Mouse (Mus musculus) subcutaneous adipose tissue, adult 2 months (tissue): ENCODE measurements around the gene Vsnl1. TPM values are rescaled to one million over a fixed set of nuclear protein-coding genes. Genes with fewer than 3 reads are reported as not detected.

ENCODE experiments used
- polyA plus RNA-seq: library from polyadenylated mRNA; depleted of rRNA; stranded (reverse); fragments of >200 nt; gene quantifications from 2 replicates; pipeline ENCODE4 v1.2.3, GENCODE M21; 2012; ENCODE audit warnings: low replicate concordance; rRNA removed

Vsnl1 gene
- 0.06 and 0.09 TPM in 2 replicates for polyA plus RNA-seq

GRCm38 (mm10) chr12:11436497-11437265 is at the start of gene Vsnl1:
TSS of gene Vsnl1 (minus strand) at chr12:11436613.

GRCm38 (mm10) chr12:11455549-11456194 is 19.3 kb upstream of the Vsnl1 start, which contains the start of gene Rad51ap2:
TSS of gene Rad51ap2 (plus strand) at chr12:11456079.

Other genes starting within 250 kb of the Vsnl1 start
- gene Msgn1, start 227.6 kb downstream of the Vsnl1 start, polyA plus RNA-seq: not detected in 2 replicates
- gene Gen1, start 170.8 kb downstream of the Vsnl1 start, polyA plus RNA-seq: 0.09 and 0.75 TPM in 2 replicates
- gene Smc6, start 170.7 kb downstream of the Vsnl1 start, polyA plus RNA-seq: 10.9 and 14.0 TPM in 2 replicates
- 0.04 TPM in 1 of 2 replicates, not detected in the other for gene Rad51ap2, start 19.5 kb upstream of the Vsnl1 start, polyA plus RNA-seq